Mouse (Mus musculus) neural tube, embryonic 15.5 days (tissue): ENCODE data around the gene Golgb1. TPM values are rescaled to one million over a fixed set of nuclear protein-coding genes. Genes with fewer than 3 reads are reported as not detected.

Experiments
- ATAC-seq: fragments of 200-750 bp; cut with Nextera tagmentation; 2 replicates; pipeline ENCODE4 v1.8.0; 2017; ENCODE audit warnings: mild to moderate bottlenecking, moderate TSS enrichment, moderate library complexity; ENCODE audit not compliant: low FRiP score
- H3K27ac ChIP-seq: fragments of 300-500 bp; sonication (generic); replicated peaks from 2 replicates; pipeline ENCODE4 v1.5.1; 2015; ENCODE audit warnings: mild to moderate bottlenecking, inconsistent platforms
- H3K27me3 ChIP-seq: fragments of 300-500 bp; sonication (generic); replicated peaks from 2 replicates; pipeline ENCODE4 v1.6.1; 2015; ENCODE audit warnings: inconsistent platforms
- H3K36me3 ChIP-seq: fragments of 300-500 bp; sonication (generic); 2 replicates; pipeline ENCODE4 v1.6.1; 2015; ENCODE audit warnings: inconsistent platforms
- H3K4me1 ChIP-seq: fragments of 300-500 bp; sonication (generic); 2 replicates; pipeline ENCODE4 v1.6.1; 2015; ENCODE audit warnings: inconsistent platforms
- H3K4me2 ChIP-seq: fragments of 300-500 bp; sonication (generic); 2 replicates; pipeline ENCODE4 v1.6.1; 2015; ENCODE audit warnings: inconsistent platforms, mild to moderate bottlenecking, moderate library complexity
- H3K4me3 ChIP-seq: fragments of 300-500 bp; sonication (generic); replicated peaks from 2 replicates; pipeline ENCODE4 v1.5.1; 2015; ENCODE audit warnings: mild to moderate bottlenecking, inconsistent platforms
- H3K9ac ChIP-seq: fragments of 300-500 bp; sonication (generic); replicated peaks from 2 replicates; pipeline ENCODE4 v1.6.1; 2015; ENCODE audit warnings: mild to moderate bottlenecking, inconsistent platforms
- H3K9me3 ChIP-seq: fragments of 300-500 bp; sonication (generic); replicated peaks from 2 replicates; pipeline ENCODE4 v1.6.1; 2016; ENCODE audit warnings: inconsistent platforms
- WGBS: fragments of 180-500 bp; shearing (Covaris S2); methylation state at CpG from one replicate; pipeline ENCODE4 v1.1.7; 2015; ENCODE audit warnings: mixed read lengths; 5-methylcytosine and 5-hydroxymethylcytosine counted together
- polyA plus RNA-seq: library from polyadenylated mRNA; unstranded; fragments of >200 nt; fragmentation: Nextera tagmentation; extraction: Ambion mirVana; gene quantifications from 2 replicates; pipeline ENCODE4 v1.2.1, GENCODE M21; 2015

Gene Golgb1
- polyA plus RNA-seq, 1 experiment from 2014 or later, result 80.4 TPM

- H3K27ac ChIP-seq, result no peak overlapping the region
- peaks cover 13% of the 10 kb centered on the region for H3K4me1 ChIP-seq
- H3K36me3 ChIP-seq, result peaks cover 33% of the 10 kb centered on the region
- H3K4me3 ChIP-seq, result no peak overlapping the region
- H3K27me3 ChIP-seq, result no peaks in the 10 kb centered on the region
- no peak overlapping the region for H3K4me2 ChIP-seq
- no peak overlapping the region for H3K9ac ChIP-seq
- no peaks in the 10 kb centered on the region for H3K9me3 ChIP-seq
- no peak for ATAC-seq
- WGBS, result 90% methylated on average over 4 of the region's 4 CpGs
Observed at GRCm38 (mm10) chr16:36884881-36885280, 9.9 kb downstream of the Golgb1 start.

GRCm38 (mm10) chr16:36885912-36886311, 11.0 kb downstream of the Golgb1 start:
- H3K4me1 ChIP-seq, result peaks cover 7% of the 10 kb centered on the region; the same call in 1 of the 2 replicates
- H3K36me3 ChIP-seq, result peaks cover 39% of the 10 kb centered on the region
- H3K27me3 ChIP-seq, result no peaks in the 10 kb centered on the region
- ATAC-seq, result no peak
- H3K4me3 ChIP-seq, result no peak overlapping the region
- no peak overlapping the region for H3K4me2 ChIP-seq
- no peak overlapping the region for H3K9ac ChIP-seq
- WGBS, result 94% methylated on average over 11 of the region's 11 CpGs
- no peaks in the 10 kb centered on the region for H3K9me3 ChIP-seq
- no peak overlapping the region for H3K27ac ChIP-seq

- H3K27ac ChIP-seq, result no peak overlapping the region
- H3K4me1 ChIP-seq, result peaks cover 5% of the 10 kb centered on the region; the same call in 1 of the 2 replicates
- no peak overlapping the region for H3K9ac ChIP-seq
- no peaks in the 10 kb centered on the region for H3K9me3 ChIP-seq
- WGBS, result 91% methylated on average over 5 of the region's 5 CpGs
- no peak overlapping the region for H3K4me3 ChIP-seq
- no peaks in the 10 kb centered on the region for H3K27me3 ChIP-seq
- no peak overlapping the region for H3K4me2 ChIP-seq
- ATAC-seq, result no peak
- H3K36me3 ChIP-seq, result peaks cover 53% of the 10 kb centered on the region
Observed at GRCm38 (mm10) chr16:36887546-36887945, 12.6 kb downstream of the Golgb1 start.

GRCm38 (mm10) chr16:36890559-36890958, 15.6 kb downstream of the Golgb1 start:
- H3K9ac ChIP-seq, result no peak overlapping the region
- peaks cover 80% of the 10 kb centered on the region for H3K36me3 ChIP-seq
- no peaks in the 10 kb centered on the region for H3K27me3 ChIP-seq
- no peak overlapping the region for H3K4me3 ChIP-seq
- H3K27ac ChIP-seq, result no peak overlapping the region
- H3K4me1 ChIP-seq, result no peaks in the 10 kb centered on the region
- WGBS, result 92% methylated on average over 3 of the region's 3 CpGs
- H3K9me3 ChIP-seq, result no peaks in the 10 kb centered on the region
- no peak for ATAC-seq
- no peak overlapping the region for H3K4me2 ChIP-seq

- no peak overlapping the region for H3K27ac ChIP-seq
- H3K36me3 ChIP-seq, result peaks cover 80% of the 10 kb centered on the region
- 98% methylated on average over 4 of the region's 4 CpGs for WGBS
- H3K27me3 ChIP-seq, result no peaks in the 10 kb centered on the region
- no peak for ATAC-seq
- no peak overlapping the region for H3K4me3 ChIP-seq
- H3K4me2 ChIP-seq, result no peak overlapping the region
- H3K9ac ChIP-seq, result no peak overlapping the region
- H3K4me1 ChIP-seq, result no peaks in the 10 kb centered on the region
- no peaks in the 10 kb centered on the region for H3K9me3 ChIP-seq
Observed at GRCm38 (mm10) chr16:36891415-36891814, 16.5 kb downstream of the Golgb1 start.

GRCm38 (mm10) chr16:36893317-36893716, 18.4 kb downstream of the Golgb1 start:
- H3K36me3 ChIP-seq, result peaks cover 82% of the 10 kb centered on the region
- WGBS, result 91% methylated on average over 10 of the region's 10 CpGs
- H3K27ac ChIP-seq, result no peak overlapping the region
- H3K9ac ChIP-seq, result no peak overlapping the region
- no peaks in the 10 kb centered on the region for H3K9me3 ChIP-seq
- H3K4me1 ChIP-seq, result no peaks in the 10 kb centered on the region
- H3K4me3 ChIP-seq, result no peak overlapping the region
- no peak for ATAC-seq
- no peaks in the 10 kb centered on the region for H3K27me3 ChIP-seq
- no peak overlapping the region for H3K4me2 ChIP-seq

- 96% methylated on average over 6 of the region's 6 CpGs for WGBS
- ATAC-seq, result no peak
- Histone ChIP-seq H3K4me3 (no peak overlapping the region), H3K9ac (no peak overlapping the region), H3K36me3 (peaks cover 86% of the 10 kb centered on the region), H3K27me3 (no peaks in the 10 kb centered on the region), H3K9me3 (no peaks in the 10 kb centered on the region), H3K4me1 (no peaks in the 10 kb centered on the region), H3K27ac (no peak overlapping the region), H3K4me2 (no peak overlapping the region)
Observed at GRCm38 (mm10) chr16:36896712-36897111, 21.8 kb downstream of the Golgb1 start.

- WGBS, result 91% methylated on average over 5 of the region's 5 CpGs
- H3K9ac ChIP-seq, result no peak overlapping the region
- H3K27me3 ChIP-seq, result no peaks in the 10 kb centered on the region
- H3K9me3 ChIP-seq, result no peaks in the 10 kb centered on the region
- no peak overlapping the region for H3K4me3 ChIP-seq
- peaks cover 71% of the 10 kb centered on the region for H3K36me3 ChIP-seq
- no peaks in the 10 kb centered on the region for H3K4me1 ChIP-seq
- no peak overlapping the region for H3K27ac ChIP-seq
- ATAC-seq, result no peak
- H3K4me2 ChIP-seq, result no peak overlapping the region
Observed at GRCm38 (mm10) chr16:36903156-36903555, 28.2 kb downstream of the Golgb1 start.

- H3K4me3 ChIP-seq, result no peak overlapping the region
- no peak for ATAC-seq
- 88% methylated on average over 10 of the region's 10 CpGs for WGBS
- no peak overlapping the region for H3K9ac ChIP-seq
- H3K9me3 ChIP-seq, result no peaks in the 10 kb centered on the region
- H3K27me3 ChIP-seq, result no peaks in the 10 kb centered on the region
- no peaks in the 10 kb centered on the region for H3K4me1 ChIP-seq
- peaks cover 69% of the 10 kb centered on the region for H3K36me3 ChIP-seq
- H3K4me2 ChIP-seq, result no peak overlapping the region
- no peak overlapping the region for H3K27ac ChIP-seq
Observed at GRCm38 (mm10) chr16:36911909-36912308, 37.0 kb downstream of the Golgb1 start.

- Histone ChIP-seq H3K4me3 (no peak overlapping the region), H3K4me2 (no peak overlapping the region), H3K9ac (no peak overlapping the region), H3K9me3 (no peaks in the 10 kb centered on the region), H3K36me3 (peaks cover 69% of the 10 kb centered on the region), H3K4me1 (no peaks in the 10 kb centered on the region), H3K27me3 (no peaks in the 10 kb centered on the region), H3K27ac (no peak overlapping the region)
- ATAC-seq, result no peak
- WGBS, result 95% methylated on average over 13 of the region's 13 CpGs
Observed at GRCm38 (mm10) chr16:36912311-36912710, 37.4 kb downstream of the Golgb1 start.

- Histone ChIP-seq H3K4me2 (no peak overlapping the region), H3K36me3 (peaks cover 74% of the 10 kb centered on the region), H3K27me3 (no peaks in the 10 kb centered on the region), H3K9me3 (no peaks in the 10 kb centered on the region), H3K4me3 (no peak overlapping the region), H3K9ac (no peak overlapping the region), H3K27ac (no peak overlapping the region), H3K4me1 (no peaks in the 10 kb centered on the region)
- 85% methylated on average over 5 of the region's 5 CpGs for WGBS
- no peak for ATAC-seq
Observed at GRCm38 (mm10) chr16:36914195-36914594, 39.3 kb downstream of the Golgb1 start.

- Histone ChIP-seq H3K27ac (no peak overlapping the region), H3K27me3 (no peaks in the 10 kb centered on the region), H3K36me3 (peaks cover 77% of the 10 kb centered on the region), H3K9me3 (no peaks in the 10 kb centered on the region), H3K4me1 (no peaks in the 10 kb centered on the region), H3K9ac (no peak overlapping the region), H3K4me3 (no peak overlapping the region), H3K4me2 (no peak overlapping the region)
- 90% methylated on average over 10 of the region's 10 CpGs for WGBS
- ATAC-seq, result no peak
Observed at GRCm38 (mm10) chr16:36918505-36918904, 43.6 kb downstream of the Golgb1 start.

- H3K27me3 ChIP-seq, result no peaks in the 10 kb centered on the region
- no peak overlapping the region for H3K9ac ChIP-seq
- no peaks in the 10 kb centered on the region for H3K9me3 ChIP-seq
- no peaks in the 10 kb centered on the region for H3K4me1 ChIP-seq
- no peak overlapping the region for H3K27ac ChIP-seq
- 82% methylated on average over 3 of the region's 3 CpGs for WGBS
- no peak overlapping the region for H3K4me3 ChIP-seq
- ATAC-seq, result no peak
- no peak overlapping the region for H3K4me2 ChIP-seq
- peaks cover 71% of the 10 kb centered on the region for H3K36me3 ChIP-seq
Observed at GRCm38 (mm10) chr16:36920410-36920809, 45.5 kb downstream of the Golgb1 start.
